14 mouse cellular contexts compared by ENCODE assay signal in the genomic region with DNA sequence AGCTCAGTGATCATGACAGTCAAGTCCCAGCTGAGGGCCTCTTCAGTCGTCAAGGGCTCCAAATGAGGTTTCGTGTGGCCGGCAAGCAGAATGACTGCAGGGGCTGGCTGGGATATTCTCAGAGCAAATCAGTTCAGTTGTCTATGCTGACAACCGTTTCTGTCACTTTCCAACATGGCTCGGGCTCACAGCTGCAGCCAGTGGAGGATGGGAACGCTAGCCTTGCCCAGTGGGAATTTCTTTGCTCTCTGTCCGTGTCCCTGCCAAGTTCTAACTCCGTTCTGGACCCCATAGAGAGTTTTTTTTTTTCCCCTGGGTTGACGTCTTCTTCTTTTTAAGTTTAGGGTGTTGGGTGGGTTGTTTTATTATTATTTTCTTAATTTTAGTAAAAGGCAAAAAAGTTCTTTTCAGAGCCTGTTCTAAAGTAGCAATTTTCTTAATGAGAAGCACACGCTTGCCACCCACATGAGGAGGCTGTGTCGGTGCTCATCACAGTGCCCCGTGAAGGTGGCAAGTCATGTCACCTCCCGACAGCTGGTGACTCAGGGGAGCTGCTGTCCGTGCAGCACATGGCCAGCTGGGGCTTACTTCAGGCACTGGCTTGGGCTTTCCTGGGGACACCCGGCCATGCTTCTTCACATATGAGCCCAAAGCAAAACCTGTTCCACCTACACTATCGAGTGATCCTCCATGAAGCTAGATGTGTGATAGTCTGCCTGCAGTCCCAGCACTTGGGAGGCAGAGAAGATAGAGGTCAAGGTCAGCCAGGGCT. TPM values are rescaled to one million over a fixed set of nuclear protein-coding genes. Genes with fewer than 3 reads are reported as not detected.
A peak's percentile ranks its signal among the peaks of the same experiment; 100 is the strongest.
DNase-seq lines count a peak whose midpoint lies in the region; ATAC-seq and TF ChIP-seq lines count a peak whose summit lies in the region.
"Had no signal": no experiment of that assay in that cellular context is flagged by ENCODE, and none has a peak within 500 bp of the region (broad histone marks: within the 10 kb centered on the region; RNA-seq: fewer than 3 reads in every experiment).

No protein-coding gene starts in this region.

- ATAC-seq in midbrain, embryonic 14.5 days (ENCODE audit: low FRiP score, low TSS enrichment) = no peak
- no peak for ATAC-seq in kidney, embryonic 14.5 days (ENCODE audit: low FRiP score, low TSS enrichment)
- ATAC-seq: midbrain, embryonic 16.5 days had no signal

- H3K9ac ChIP-seq in midbrain, embryonic 14.5 days (replicated peaks; ENCODE audit: low read length) = no peak overlapping the region
- no peak overlapping the region for H3K9ac ChIP-seq in kidney, embryonic 14.5 days (ENCODE audit: low read depth, low read length)
- H3K9ac ChIP-seq: embryonic facial prominence, embryonic 13.5 days had no signal

- no peak overlapping the region for H3K4me3 ChIP-seq in gastrocnemius, adult 2 months
- H3K4me3 ChIP-seq in left cerebral cortex, adult 2 months = no peak overlapping the region
- H3K4me3 ChIP-seq in midbrain, embryonic 10.5 days = no peak overlapping the region
- H3K4me3 ChIP-seq in midbrain, embryonic 14.5 days (replicated peaks; ENCODE audit: low read depth, low read length) = no peak overlapping the region
- H3K4me3 ChIP-seq in olfactory bulb, adult 2 months (ENCODE audit: insufficient read depth, low read depth, low read length) = no peak overlapping the region
- no peak overlapping the region for H3K4me3 ChIP-seq in kidney, embryonic 14.5 days (ENCODE audit: low read length)
- H3K4me3 ChIP-seq: embryonic facial prominence, embryonic 13.5 days; forebrain, embryonic 10.5 days had no signal

- H3K4me1 ChIP-seq in midbrain, embryonic 10.5 days = peaks cover 42% of the 10 kb centered on the region
- peaks cover 10% of the 10 kb centered on the region; the same call in 1 of the 2 replicates for H3K4me1 ChIP-seq in midbrain, embryonic 14.5 days (ENCODE audit: control insufficient read depth, insufficient read depth, low read length)
- peaks cover 63% of the 10 kb centered on the region for H3K4me1 ChIP-seq in olfactory bulb, adult 2 months (ENCODE audit: control insufficient read depth, insufficient read depth, low read length)
- H3K4me1 ChIP-seq in kidney, embryonic 14.5 days (ENCODE audit: control insufficient read depth, insufficient read depth, low read length) = peaks cover 5% of the 10 kb centered on the region; the same call in 1 of the 2 replicates

- H3K27me3 ChIP-seq in midbrain, embryonic 10.5 days (ENCODE audit: low read depth, poor library complexity, severe bottlenecking) = no peaks in the 10 kb centered on the region
- H3K27me3 ChIP-seq in midbrain, embryonic 14.5 days (ENCODE audit: control insufficient read depth, insufficient read depth, low read length) = no peaks in the 10 kb centered on the region
- H3K27me3 ChIP-seq in kidney, embryonic 14.5 days (ENCODE audit: control insufficient read depth, insufficient read depth, low read length) = no peaks in the 10 kb centered on the region
- H3K27me3 ChIP-seq: embryonic facial prominence, embryonic 13.5 days had no signal

- no peaks in the 10 kb centered on the region for H3K36me3 ChIP-seq in midbrain, embryonic 10.5 days
- H3K36me3 ChIP-seq in midbrain, embryonic 14.5 days (ENCODE audit: control insufficient read depth, insufficient read depth, low read length) = no peaks in the 10 kb centered on the region
- H3K36me3 ChIP-seq in kidney, embryonic 14.5 days (ENCODE audit: control insufficient read depth, insufficient read depth, low read length) = no peaks in the 10 kb centered on the region
- H3K36me3 ChIP-seq: embryonic facial prominence, embryonic 13.5 days; forebrain, embryonic 10.5 days had no signal

- H3K4me2 ChIP-seq in midbrain, embryonic 14.5 days (ENCODE audit: low read length) = no peak overlapping the region
- no peak overlapping the region for H3K4me2 ChIP-seq in kidney, embryonic 14.5 days (replicated peaks; ENCODE audit: low read depth, low read length)
- H3K4me2 ChIP-seq: embryonic facial prominence, embryonic 13.5 days had no signal

- 81% methylated on average over 16 of the region's 16 CpGs for WGBS in midbrain, embryonic 10.5 days
- WGBS in midbrain, embryonic 14.5 days = 66% methylated on average over 16 of the region's 16 CpGs
- WGBS in olfactory bulb, adult 2 months = 30% methylated on average over 16 of the region's 16 CpGs
- WGBS in kidney, embryonic 14.5 days = 61% methylated on average over 16 of the region's 16 CpGs

- no peak for DNase-seq in gastrocnemius, adult 2 months
- DNase-seq in gastrocnemius, adult 18-20 months (ENCODE audit: low spot score) = no peak
- DNase-seq in left cerebral cortex, adult 2 months (ENCODE audit: extremely low spot score in 1 of 2, low spot score in 2 of 2) = no peak
- DNase-seq in left cerebral cortex, adult 8-10 months (ENCODE audit: low spot score in 2 of 2) = no peak
- no peak for DNase-seq in midbrain, embryonic 10.5 days (ENCODE audit: low spot score)
- DNase-seq in midbrain, embryonic 14.5 days = no peak
- DNase-seq: adrenal gland, postnatal 36 days; cerebellum, postnatal 25 days; kidney, adult 8-10 months had no signal

- intact Hi-C loops in gastrocnemius, adult 2 months (cut with DNase I) = no loop called here
- intact Hi-C loops in left cerebral cortex, adult 2 months (cut with DNase I) = no loop called here

- no peak for TF ChIP-seq CTCF in gastrocnemius, adult 2 months (IDR thresholded peaks at IDR 0.05)
- TF ChIP-seq CTCF in left cerebral cortex, adult 2 months (IDR thresholded peaks at IDR 0.05) = no peak
- TF ChIP-seq CTCF in olfactory bulb, adult 2 months (IDR thresholded peaks at IDR 0.05; ENCODE audit: insufficient read depth, low read depth, low read length) = no peak

- peak overlapping the region; percentile 72 for H3K27ac ChIP-seq in gastrocnemius, adult 2 months
- H3K27ac ChIP-seq in left cerebral cortex, adult 2 months = peak overlapping the region; percentile 98
- H3K27ac ChIP-seq in midbrain, embryonic 10.5 days (replicated peaks) = 0 out of 2 replicates have a peak overlapping the region, but pooled peaks have one; percentile 6
- no peak overlapping the region for H3K27ac ChIP-seq in midbrain, embryonic 14.5 days (replicated peaks; ENCODE audit: low read depth, low read length)
- H3K27ac ChIP-seq in olfactory bulb, adult 2 months (ENCODE audit: insufficient read depth, low read depth, low read length) = peak overlapping the region; percentile 96
- H3K27ac ChIP-seq in kidney, embryonic 14.5 days (ENCODE audit: low read depth, low read length) = no peak overlapping the region
- H3K27ac ChIP-seq: embryonic facial prominence, embryonic 13.5 days; forebrain, embryonic 10.5 days had no signal

- no peaks in the 10 kb centered on the region for H3K9me3 ChIP-seq in midbrain, embryonic 10.5 days (replicated peaks)
- no peaks in the 10 kb centered on the region for H3K9me3 ChIP-seq in midbrain, embryonic 14.5 days (ENCODE audit: control insufficient read depth, low read length)
- no peaks in the 10 kb centered on the region for H3K9me3 ChIP-seq in kidney, embryonic 14.5 days (ENCODE audit: control insufficient read depth, low read length)
- H3K9me3 ChIP-seq: embryonic facial prominence, embryonic 13.5 days; forebrain, embryonic 10.5 days had no signal

- no peak for TF ChIP-seq POLR2A in olfactory bulb, adult 2 months (IDR thresholded peaks at IDR 0.05; ENCODE audit: insufficient read depth, low read depth, low read length)

RNA-seq across cellular contexts. Expression of a gene that starts 25.1 kb away (rescaled TPM):
- total RNA-seq in gastrocnemius, adult 2 months (2021) = 10 to 100 TPM; 18.1 to 28.4 TPM
- 10 to 100 TPM; 19.6 to 20.9 TPM for total RNA-seq in gastrocnemius, adult 18-20 months (2021)
- 100 to 1,000 TPM; 317 to 336 TPM for total RNA-seq in left cerebral cortex, adult 2 months (2021)
- total RNA-seq in left cerebral cortex, adult 8-10 months (2022) = 100 to 1,000 TPM; 235 to 257 (median 249) TPM
- polyA plus RNA-seq in midbrain, embryonic 10.5 days (2016; fragmentation: Nextera tagmentation; extraction: Ambion mirVana) = 2.9 and 4.0 TPM in 2 replicates
- polyA plus RNA-seq in midbrain, embryonic 14.5 days (2014; fragmentation: Nextera tagmentation; extraction: Ambion mirVana) = 10.7 and 11.6 TPM in 2 replicates
- polyA plus RNA-seq in olfactory bulb, adult 2 months (2012; ENCODE audit: insufficient read depth, insufficient read length, low replicate concordance, missing spikeins) = 145 TPM in 1 of 2 replicates, not detected in the other
- polyA plus RNA-seq in kidney, embryonic 14.5 days (2014; fragmentation: Nextera tagmentation; extraction: Ambion mirVana) = 5.1 and 7.0 TPM in 2 replicates

Comparison
In these comparisons a context has a peak if more than half of its experiments do, and no peak if none do; other contexts are left out.
1. H3K27ac ChIP-seq: peak in gastrocnemius, adult 2 months (single experiment), left cerebral cortex, adult 2 months (single experiment), midbrain, embryonic 10.5 days (single experiment) and olfactory bulb, adult 2 months (single experiment); none in midbrain, embryonic 14.5 days (single experiment) and kidney, embryonic 14.5 days (single experiment).
2. RNA of a gene that starts 25.1 kb away (total RNA-seq): 317 to 336 TPM in left cerebral cortex, adult 2 months and 235 to 257 TPM in left cerebral cortex, adult 8-10 months; 18.1 to 28.4 TPM in gastrocnemius, adult 2 months and 19.6 to 20.9 TPM in gastrocnemius, adult 18-20 months; every median in the first group is over 4 times any median in the second.